Mouse (Mus musculus) retina, postnatal 1 day (tissue): Measurements from ENCODE around the gene Madd.
A peak's percentile ranks its signal among the peaks of the same experiment; 100 is the strongest.

ENCODE experiments used
- DNase-seq: peaks from one replicate; pipeline ENCODE4 v3.0.0-alpha.2; 2012

The Madd gene

DNA sequence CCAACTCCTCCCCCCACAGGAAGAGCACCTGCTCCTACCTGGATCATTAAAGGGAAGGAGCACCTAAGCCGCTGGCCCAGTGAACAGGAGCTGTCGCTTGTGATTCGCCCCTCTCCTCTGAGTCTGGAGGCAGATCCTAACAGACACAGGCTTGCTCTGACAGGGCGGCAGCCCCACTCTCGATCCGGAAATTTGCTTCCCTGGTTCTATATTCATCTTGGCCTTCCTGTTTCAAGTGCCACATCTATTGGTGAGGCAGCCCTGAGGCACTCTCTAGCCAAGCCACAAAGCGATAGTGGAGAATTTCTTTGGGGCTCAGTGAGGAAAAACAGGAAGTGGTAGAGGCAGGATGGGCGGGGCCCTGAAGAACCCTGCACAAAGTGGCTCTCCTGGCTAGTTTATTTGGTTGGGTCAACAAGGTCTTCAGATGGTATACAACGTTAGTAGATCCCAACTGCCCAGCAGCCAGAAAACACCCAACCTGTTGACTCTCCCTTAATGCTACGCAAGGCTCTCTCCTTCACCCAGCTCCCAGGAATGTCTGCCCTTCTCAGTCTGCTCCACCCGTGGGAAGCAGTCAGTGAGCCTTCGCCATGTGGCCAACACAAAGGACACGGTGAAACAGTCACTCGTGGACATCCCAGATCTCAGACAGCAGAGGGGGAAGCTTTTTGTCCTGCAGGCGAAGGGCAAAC lies at the start of gene Madd:
TSS of gene Madd (minus strand) at position 127 of the 695 bp plus-strand sequence.
- no peak for DNase-seq

DNA sequence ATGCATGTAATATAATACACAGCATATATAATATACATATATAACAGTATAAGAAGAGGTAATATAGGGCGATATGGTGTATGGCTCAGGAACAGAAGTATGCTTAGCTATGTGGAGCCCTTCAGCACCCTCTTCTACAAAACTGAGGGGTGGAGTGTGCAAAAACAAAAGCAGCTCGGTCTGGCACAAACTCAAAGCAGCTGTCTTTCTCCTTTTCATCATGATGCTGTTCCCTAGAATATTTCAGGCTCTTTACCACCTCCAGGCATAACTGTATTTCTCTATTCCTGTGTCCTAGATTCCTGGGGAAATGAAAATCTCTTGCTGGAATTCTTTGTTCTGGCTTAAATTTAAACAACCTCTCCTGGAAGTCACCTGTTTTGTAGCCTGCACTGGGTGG lies 46.1 kb upstream of the Madd start:
- no peak for DNase-seq

DNA sequence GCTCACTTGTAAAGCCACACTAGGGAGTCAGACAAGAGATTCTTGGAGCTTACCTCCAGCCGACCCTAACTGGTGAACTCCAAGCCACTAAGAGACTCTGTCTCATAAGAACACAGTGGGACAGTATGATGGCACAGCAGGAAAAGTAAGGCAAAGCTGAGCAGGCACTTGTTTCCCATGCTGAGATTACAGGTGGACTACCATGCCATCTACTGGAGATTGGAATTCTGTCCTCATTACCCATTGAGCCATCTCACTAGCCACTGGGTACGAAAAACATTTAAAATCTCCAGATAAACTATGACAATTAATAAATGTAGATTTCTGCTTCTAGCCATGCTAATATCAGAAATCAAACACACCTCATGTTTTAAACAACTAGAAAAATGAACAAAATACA lies 40.0 kb upstream of the Madd start:
- DNase-seq, result peak; percentile 6

DNA sequence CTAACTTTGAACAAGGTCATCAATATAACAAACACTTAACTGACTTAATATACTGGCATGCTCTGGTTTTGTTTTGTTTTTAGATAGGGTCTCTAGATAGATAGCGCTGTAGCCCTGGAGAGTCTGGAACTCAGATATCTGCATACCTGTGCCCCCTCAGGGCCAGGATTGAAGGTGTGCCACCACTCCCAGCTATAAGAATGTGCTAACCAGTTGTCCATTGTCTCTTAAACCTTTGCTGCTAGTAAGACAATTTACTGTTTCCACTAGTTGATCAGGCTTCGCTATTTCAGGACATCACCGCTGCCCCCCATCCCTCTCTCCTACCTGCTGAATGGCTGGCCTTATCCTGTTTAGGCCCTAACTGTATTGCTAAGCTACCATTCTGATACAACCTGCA lies 36.9 kb upstream of the Madd start:
- no peak for DNase-seq

DNA sequence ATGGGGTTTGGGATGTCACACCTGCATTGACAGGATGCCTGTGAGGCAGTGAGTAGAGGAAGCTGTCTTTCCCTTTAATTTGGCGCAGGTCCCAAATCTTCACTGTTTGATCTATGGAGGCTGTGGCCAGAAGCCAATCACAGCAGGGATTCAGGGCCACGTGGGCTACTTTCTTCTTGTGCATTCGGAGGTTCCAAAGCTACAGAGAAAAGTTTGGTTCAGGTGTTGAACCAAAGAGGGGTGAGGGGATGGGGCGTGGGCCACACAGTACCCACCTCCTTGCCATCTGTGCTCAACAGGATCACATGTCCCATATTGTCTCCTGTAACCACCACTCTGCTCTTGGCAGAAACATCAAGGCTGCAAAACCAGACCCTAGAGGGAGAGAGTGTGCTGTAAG lies 33.4 kb upstream of the Madd start:
- DNase-seq, result peak; percentile 4

DNA sequence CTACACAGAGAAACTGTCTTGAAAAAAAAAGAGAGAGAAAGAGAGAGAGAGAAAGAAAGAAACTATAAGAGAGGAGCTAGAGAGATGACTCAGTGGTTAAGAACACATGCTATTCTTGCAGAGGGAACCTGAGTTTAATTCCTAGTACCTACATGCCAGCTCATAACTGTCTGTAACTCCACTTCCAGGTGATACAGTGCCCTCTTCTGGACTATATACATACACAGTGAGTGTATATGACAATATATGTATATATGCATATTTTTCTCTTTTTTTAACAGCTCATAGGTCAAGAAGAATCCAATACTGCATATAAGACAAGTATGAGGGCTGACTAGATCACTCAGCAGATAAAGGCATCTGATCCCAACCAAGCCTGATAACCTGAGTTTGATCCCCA lies 29.7 kb upstream of the Madd start:
- no peak for DNase-seq

DNA sequence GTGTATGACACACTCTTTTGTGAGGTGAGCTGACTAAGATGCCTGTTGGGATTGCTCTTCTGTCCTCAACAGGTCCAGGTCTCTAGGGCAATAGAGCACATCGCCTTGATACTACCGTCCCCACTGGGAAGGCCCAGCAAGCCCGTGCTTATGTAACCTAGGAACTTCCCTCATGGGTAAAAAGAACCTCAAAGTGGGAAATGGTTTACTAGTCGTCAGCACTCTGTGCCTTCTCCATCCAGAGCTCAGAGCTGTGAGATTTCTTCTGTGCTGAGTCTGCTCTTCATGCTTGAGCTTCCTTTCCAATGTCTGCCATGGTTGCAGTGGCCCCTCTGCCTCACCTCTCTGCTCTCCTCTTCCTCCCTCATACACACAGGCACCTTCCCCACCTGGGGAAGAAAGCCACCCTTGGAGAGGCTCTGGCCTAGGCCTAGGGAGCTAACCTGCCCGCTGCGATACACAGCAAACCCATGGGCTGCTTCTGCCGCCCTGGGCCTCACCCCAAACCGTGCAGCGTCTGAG lies 22.7 kb upstream of the Madd start:
- DNase-seq, result no peak

DNA sequence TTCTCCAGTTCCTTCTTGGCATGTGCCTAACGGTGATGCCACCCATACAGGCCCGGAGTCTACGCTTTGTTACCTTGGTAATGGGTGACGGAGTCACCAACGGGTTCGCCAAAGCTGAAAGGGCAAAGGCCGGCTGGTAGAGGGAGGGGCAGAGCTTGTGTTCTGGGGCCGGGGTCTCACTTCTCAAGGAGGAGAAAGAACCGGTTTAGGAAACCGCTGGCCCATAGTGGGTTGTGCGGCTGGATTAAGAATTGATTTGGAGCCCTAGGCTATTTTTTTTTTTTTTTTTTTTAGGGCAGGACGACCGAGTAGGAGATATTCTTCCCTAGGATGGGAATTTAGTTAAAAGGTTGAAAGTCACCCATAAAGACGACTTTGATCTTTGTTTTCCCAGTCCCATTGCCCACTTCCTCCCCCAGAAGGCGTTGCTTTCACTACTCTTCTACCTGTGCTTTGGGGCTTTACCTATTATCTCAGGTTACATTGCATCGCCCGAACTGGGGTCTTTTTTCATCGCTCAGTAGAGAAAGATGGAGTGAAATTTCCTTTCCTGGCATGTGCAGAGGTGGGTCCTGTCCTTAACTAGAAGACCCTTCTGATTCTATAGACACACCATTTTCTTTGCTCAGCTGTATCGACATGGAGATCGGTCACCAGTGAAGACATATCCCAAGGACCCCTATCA lies 19.5 kb upstream of the Madd start:
- DNase-seq, result no peak

DNA sequence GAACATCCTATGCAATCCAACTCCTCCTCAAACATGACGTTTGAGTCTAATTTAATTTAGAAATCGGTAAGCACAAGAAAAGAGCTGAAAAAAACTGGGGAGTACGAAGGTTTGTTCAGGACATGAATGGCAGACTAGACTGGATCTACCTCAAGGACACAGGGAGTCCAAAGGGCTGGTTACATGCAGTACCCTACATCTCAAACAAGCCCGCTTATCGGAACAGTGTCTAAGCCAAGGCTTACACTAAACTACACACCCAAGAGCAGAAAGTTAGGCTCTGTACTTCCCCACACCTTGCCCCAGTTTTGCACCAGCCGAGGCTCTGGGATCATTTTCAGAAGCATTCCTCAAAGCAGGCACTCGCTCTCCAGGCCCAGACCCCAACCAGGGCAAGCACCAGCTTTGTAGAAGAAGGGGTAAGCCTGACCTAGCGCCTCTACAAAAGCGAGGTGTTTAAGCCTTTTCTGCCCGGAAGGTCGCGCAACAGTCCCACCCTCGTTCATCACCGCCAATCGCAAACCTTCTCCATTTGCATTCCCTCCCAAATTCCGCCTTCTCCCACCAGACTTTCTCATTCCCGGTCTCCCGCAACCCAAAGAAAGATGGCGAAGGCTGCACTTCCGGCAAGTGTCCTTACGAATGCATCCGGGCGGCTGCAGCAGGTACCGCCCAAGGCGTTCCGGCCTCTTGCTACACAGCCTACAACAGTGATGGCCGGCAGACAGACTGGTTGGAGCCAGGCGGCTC lies 18.8 kb upstream of the Madd start, which contains the start of the genes Nr1h3 and Acp2:
TSS of gene Nr1h3 (minus strand) at position 613 of the 750 bp plus-strand sequence.
TSS of gene Acp2 (plus strand) at position 664 of the 750 bp plus-strand sequence.
- DNase-seq, result peak; percentile 97

DNA sequence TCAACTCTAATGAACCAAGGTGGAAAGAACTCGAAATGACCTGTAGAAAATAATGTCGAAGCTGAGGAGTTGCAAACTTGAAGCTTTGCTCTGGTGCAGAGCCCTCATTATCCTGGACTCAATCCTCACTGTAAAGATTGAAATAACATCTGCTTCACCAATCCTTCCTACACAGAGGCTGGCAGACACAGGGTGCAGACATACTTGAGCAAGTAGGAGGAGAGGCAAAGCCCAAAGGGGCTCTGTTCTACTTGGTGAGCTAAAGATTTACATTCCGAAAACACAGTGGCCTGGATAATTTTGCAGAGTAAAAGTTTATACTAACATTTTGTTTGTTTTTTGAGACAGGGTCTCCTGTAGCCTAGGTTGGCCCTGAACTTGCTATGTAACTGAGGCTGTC lies 15.3 kb upstream of the Madd start:
- DNase-seq, result no peak

DNA sequence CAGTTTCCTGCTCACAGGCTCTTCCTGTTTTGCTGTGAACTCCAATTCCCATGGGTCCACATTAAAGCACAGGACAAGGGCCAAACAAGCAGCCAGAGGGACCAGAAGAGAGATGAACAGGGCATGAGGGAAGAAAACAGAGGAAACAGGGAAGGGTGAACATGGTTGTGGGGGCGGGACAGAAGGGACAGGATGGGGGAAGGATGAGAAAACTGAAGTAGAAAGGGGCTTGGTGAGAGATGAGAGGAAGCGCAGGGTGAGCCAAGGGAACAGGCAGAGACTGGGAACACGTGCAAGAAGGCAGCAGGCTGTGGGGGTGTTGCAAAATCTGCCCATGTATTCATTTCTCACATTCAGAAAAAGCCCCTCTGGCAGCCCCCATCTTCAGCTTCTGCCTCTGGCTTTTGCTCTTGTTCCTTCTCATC lies 13.0 kb upstream of the Madd start:
- no peak for DNase-seq

DNA sequence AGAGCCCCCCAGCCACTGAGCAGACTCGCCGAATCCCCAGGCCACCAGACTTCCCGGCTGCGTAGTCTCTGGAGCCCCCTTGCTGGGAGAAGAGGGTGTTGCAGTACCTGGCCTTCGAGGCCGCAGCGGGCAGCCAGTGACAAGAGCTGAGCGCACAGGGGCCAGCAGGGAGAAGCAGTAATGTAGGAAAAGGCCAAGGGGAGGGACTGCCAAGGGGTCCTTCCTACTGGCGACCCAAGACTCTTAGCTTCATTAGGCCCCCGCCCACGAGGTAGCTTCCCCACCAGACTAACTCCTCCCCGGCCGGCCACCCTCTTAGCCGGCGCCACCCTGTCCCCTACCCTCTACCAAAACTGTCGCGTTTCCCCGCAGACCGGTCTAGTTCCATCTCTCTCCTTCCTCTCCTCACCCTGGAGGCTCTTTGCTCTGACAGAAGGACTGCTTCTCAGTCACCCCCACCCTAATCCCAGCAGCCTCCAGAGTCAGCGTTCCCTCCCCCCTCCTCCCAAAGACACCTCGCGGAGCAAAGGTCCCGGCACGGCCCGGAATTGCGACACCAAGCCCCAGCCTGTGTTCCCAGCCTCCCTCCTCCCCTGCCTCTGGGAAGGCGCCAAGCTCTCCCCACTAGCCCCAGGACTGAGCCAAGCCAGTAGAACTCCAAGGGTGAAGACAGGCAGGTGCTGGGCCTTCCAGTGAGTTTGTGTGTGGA lies 11.1 kb upstream of the Madd start:
- peak; percentile 86 for DNase-seq

DNA sequence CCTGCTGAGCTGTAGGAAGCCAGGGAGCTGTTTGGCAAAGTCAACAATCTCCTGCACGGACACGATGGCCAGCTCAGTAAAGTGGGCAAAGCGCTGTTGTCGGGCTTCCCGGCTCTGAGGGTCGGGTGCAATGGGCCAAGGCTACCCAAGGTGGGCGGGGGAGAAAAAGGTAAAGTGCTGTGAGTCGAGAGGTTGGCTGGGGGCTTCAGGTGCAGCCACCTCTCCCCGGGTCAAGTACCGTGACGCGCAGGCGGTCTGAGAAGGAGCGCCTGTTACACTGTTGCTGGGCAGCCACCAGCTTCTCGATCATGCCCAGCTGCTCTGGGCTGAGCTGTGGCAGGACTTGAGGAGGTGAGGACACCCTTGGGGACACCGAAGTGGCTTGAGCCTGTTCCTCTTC lies 6.9 kb upstream of the Madd start:
- DNase-seq, result no peak

DNA sequence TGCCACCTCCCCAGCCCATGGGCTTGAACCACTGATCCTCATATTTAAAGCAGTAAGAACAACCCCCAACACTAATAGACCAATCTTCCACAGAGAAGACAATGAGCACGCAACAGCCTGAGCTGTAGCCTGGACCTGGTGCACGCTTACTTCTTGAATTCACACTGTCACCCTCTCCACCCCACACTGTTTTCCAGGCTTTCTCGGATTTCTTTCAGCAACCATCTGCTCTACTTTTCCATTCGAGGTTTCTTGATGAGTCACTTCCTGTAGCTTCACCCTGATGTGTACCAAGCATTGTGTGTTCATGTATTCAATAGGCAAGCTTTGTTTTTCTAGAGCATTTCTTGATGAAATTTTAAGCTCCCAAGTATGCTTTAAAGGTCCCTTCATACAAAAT lies 3.8 kb upstream of the Madd start:
- DNase-seq, result no peak

DNA sequence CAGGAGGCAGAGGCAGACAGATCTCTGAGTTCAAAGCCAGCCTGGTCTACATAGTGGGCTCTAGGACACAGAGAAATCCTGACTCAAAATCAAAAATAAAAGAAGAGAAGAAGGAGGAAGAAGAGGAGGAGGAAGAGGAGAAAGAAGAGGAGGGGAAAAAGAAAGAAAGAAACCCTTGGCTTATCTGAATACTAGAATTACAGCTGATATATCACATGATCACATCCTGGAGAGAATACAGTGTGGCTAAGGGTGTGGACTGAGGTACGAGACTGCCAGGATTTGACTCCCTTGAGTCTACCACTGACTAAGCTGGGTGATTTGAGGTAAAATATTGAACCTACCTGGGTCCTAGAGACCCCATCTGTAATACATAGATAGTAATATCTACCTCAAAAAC lies 2.6 kb upstream of the Madd start:
- no peak for DNase-seq

DNA sequence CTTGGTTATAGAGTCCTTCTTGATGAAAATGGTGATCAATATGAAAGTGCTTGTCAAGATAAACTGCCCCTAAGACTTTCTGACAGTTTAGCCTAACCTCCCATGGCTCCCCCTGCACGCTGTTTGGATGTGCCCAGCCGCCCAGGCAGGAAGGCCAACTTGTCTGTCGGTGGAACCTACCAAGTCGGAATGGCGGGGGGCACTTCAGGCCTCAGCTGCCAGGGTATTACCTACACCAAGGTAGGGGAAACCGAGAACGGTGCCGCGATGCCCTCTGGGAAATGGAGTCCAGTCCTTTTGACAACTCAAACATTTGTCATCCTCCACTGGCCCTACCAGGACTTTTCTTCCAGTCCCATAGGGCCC lies 506 bp downstream of the Madd start:
- peak; percentile 99 for DNase-seq

DNA sequence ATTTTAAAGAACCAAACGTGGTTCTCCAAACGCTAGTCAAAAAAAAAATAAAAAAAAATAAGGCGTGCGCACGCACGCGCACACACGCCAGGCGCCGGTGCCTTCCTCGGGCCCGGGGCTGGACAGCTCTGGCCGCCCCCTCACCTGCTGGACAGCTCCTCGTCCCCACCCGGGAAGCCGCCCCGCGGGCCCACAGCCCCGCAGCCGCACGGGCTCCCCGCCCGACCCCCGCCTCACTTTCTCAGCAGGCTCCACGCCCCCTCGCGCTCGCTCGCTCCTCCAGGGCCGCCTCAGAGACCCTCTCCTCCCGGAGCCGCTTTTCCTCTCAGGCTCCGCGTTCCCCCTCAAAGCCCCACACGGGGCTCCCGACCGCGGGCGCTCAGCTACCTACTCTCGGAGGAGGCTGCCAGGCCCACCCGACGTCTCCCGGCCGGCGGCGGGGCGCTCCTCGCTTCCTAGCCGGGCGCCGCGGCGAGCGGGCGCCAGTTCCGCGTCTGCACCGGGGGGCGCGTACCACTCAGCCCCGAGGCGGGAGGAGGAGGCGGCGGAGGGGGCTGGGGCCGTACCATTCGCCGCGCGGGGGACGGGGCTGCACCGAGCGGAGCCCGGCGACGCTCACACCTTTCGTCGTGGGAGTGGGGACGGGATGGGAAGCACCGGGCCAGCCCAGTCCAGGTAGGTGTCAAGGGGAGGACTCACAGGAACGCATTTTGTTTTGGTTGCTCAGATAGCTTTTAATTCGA lies 1.1 kb downstream of the Madd start:
- DNase-seq, result peak; percentile 95

DNA sequence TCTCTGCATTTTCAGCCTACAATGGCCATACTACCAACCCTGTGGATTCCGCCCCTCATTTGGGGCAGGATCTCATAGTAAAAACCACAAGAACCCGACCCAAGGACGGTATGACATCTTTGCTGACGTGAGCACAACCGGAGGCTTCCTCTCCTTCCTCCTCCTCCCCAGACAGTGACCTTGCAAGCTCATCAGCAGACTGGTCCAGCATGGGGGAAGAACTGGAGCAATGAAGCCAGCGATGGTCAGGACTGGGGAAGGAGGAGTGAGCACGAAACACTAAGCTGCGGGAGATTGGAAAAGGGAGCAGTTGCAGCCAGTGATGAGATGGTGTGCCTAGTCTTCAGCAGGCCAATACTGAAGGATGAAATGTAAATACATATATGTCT lies 1.6 kb downstream of the Madd start:
- peak; percentile 43 for DNase-seq

DNA sequence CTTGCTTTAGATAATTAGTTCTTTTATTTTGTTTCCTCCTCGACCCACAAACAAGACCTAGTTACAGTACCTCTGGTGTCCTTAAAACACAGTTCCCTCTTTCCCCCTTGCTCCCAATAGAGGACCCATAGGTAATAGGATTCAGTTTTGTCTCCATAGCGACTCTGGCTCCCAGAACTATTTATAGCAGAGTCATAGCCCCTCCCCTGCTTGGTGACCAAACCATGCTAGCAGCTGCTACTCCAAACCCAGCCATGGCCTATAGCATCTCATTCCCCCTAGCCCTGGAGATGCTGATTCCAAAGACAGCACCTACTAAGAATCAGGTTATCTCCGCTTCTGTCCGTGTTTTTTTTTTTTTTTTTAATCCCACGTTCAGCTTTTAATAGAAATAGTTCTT lies 2.9 kb downstream of the Madd start:
- DNase-seq, result peak; percentile 80

DNA sequence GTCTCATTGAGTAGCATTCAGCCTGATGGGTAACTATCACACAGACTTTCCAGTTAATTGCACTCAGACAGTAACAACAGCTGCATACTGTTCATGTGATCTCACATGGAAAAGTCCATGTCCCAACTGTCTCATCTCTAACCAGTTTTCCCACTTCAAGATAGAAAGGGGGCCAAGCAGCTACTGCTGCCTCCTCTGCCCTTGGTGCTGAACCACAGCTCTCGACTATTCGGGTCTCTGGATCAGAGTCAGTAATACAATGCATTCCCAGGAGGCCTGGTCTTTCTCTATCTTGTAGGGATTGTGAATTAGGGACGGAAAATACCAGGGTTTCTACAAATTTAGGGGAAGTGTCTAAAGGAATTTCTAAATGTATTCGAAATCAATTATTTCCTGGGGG lies 3.8 kb downstream of the Madd start:
- DNase-seq, result peak; percentile 84

DNA sequence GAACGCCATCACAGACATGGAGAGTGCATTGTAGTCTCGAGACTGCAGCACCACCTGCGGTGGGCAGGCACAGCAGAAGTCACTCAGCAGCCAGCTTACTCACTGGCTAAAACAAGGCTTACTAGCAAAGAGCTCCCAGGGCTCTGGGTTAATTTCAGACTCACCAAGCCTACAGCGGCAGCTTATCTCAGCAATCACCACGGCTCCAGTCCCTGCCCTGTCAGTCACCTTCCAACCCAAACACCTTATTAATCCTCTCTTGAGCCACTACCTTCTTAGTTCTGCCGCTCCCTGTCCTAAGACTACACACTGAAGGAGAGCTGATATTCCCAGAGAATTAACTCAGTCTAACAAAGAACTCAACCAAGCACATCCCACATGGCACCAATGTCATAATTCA lies 7.4 kb downstream of the Madd start:
- peak; percentile 56 for DNase-seq

DNA sequence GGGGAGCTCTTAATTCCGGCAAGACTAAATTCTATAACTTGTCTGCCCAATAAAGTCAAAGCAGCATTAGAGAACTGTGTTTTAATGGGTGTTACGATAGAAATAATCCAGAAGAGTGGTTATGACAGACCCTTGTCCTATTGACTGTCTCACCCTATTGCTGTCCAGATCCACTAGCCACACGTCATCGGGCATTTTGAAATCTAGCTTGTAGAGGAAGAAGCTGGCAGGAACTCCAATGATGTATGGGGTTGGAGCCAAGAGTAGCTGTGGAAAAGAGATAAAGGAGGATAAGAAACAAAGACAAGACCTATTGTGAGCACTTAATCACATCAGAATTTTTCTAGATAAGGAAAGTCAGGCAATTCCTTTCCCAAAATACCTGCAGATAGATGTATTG lies 8.1 kb downstream of the Madd start:
- no peak for DNase-seq
